Mouse (Mus musculus) lung, postnatal 4 days (tissue): ENCODE results near the gene 4930578C19Rik.
"Not testable (repeated sequence)": the region's sequence is repeated elsewhere in the genome, so short reads cannot be mapped to it uniquely, and the experiment has no call there.

Experiments
- DNase-seq, 2 experiments: peaks; one replicate each; pipeline ENCODE4 v3.0.0; 2021

Gene 4930578C19Rik

GRCm38 (mm10) chrX:18461198-18461601 lies at the start of gene 4930578C19Rik:
TSS of gene 4930578C19Rik (minus strand) at chrX:18461397.
- peak; percentile 25 to 70 for DNase-seq

DNA sequence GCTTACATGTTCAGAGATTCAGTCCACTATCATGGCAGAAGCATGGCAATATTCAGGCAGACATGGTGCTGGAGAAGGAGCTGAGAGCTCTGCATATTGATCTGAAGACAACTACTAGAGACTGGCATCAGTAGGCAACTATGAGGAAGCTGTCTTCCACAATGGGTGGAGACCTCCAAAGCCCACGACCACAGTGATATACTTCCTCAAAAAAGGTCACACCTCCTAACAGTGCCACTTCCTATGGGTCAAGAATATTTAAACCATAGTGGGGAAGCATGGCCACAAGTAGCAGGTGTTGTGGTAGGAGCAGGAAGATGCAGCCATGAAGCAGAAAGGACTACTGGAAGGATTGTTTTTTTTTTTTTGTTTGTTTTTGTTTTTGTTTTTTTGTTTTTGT lies 6.5 kb upstream of the 4930578C19Rik start:
- no peak for DNase-seq

DNA sequence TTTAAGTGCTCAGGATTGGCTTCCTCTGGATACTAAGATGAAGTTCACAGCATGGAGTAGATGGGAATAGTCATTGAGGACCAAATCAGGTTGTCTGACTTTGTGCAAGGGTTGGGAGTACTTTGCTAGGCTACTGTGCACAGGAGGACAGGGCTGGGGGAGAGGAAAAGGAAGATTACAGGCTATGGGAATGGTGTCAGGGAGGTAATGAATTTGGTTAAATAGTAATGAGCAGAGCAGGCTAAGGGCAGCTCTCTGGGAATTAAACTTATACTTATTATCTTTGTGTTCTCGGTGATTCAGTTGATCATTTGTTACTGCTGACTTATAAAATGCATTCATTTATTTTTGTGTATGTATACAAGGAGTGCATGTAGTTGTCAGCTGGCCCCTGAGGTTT lies 1.7 kb upstream of the 4930578C19Rik start:
- no peak for DNase-seq

- no peak for DNase-seq
Measured at GRCm38 (mm10) chrX:18451559-18451958, 9.6 kb downstream of the 4930578C19Rik start.

GRCm38 (mm10) chrX:18442066-18442465 lies 19.1 kb downstream of the 4930578C19Rik start:
- DNase-seq = peak in 1 of 2 experiments; percentile 60

DNA sequence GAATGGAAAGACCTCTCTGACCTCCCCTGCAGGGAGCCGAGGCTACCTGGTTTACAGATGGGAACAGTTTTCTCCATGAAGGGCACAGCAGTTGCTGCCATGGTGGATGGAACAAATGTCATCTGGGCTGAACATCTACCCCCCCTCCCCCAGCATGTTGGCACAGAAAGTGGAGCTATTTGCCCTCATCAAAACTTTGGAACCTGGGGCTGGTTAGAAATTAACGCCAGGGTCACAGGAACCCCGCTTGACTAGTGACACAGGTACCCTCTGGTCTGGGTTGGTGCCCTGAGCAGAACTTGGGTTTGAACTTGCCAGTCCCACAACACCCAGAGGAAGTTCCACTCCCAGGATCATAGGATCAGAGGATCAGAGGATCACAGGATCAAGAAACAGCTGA lies 35.7 kb downstream of the 4930578C19Rik start:
- no peak for DNase-seq

DNA sequence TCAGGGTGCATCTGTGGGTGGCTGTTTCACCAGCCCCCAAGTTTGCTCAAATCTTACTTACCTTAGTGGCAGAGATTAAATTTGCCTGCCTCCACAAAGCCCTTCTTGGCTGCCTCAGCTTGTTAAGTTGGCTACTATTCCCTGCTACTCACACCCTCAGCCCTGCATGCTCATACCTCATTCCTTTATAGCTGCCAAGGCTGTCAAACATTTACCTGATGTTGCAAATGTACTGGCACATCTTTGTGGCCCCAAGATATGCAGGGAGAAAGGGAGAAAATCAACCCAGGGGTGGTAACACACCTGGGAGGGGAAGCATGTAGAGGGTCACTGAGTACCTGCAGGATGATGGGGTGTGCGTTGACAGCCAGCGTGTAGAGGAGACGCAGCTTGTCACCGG lies 38.0 kb downstream of the 4930578C19Rik start:
- no peak for DNase-seq

- DNase-seq = no peak
Measured at GRCm38 (mm10) chrX:18420161-18420784, 40.9 kb downstream of the 4930578C19Rik start.

GRCm38 (mm10) chrX:18418977-18419376 lies 42.2 kb downstream of the 4930578C19Rik start:
- DNase-seq = no peak

- DNase-seq = no peak
Measured at GRCm38 (mm10) chrX:18414560-18414959, 46.6 kb downstream of the 4930578C19Rik start.

DNA sequence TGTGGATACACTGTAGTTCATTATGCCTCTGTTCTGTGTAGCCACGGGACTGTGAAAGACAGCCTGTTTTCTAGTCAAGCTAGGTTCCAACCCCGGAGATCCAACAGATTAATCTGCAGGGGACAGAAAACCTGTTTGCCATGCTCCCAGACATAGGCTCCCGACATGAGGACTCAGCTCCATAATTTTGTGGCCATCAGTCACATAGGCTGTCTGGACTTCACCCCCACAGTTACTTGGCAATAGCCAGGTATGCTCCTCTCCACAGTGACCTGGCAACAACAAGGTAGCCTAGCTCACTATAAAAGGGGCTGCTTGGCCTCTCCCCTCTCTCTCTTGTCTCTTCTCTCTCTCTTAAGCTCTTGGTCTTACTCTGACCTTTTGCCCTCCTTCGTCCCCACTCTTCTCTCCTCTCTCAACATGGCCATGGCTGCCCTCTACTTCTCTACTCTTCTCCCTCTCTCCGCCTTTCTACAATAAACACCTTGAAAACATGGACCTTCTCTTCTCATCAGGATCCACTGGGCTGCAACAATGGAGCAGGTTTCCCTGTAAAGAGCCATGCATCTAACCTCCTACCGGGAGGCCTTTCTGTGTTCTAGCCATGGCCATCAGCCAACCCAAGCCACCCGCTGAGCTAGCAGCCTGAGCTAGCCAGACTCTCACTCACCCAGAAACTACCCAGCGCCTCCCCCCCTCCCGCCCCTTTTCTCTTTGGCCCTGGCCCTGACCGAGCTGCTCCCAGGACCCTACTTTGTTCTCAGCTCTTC lies 49.9 kb downstream of the 4930578C19Rik start:
- no peak for DNase-seq

GRCm38 (mm10) chrX:18409598-18409997 lies 51.6 kb downstream of the 4930578C19Rik start:
- DNase-seq = no peak

DNA sequence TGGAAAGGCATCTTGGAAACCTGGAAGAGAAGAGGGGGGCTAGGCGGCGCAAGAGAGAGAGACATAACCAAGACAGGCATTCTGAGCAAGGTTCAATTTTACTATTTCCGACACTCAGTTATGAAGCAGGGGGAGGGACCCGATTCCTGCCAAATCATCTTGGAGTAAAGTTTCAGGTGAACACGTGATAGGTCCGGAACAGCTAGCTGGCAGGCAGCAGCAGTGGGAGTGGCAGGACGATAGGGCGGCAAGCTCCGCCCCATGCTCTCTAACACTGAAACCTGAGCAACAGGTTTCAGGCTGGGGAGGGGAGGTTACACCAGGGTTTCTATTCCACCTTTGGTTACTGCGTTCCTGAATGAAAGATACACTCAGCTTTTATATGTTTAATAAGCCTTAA lies 58.9 kb downstream of the 4930578C19Rik start:
- DNase-seq = peak in 1 of 2 experiments; percentile 21

- no peak for DNase-seq
Measured at GRCm38 (mm10) chrX:18396700-18397099, 64.5 kb downstream of the 4930578C19Rik start.

DNA sequence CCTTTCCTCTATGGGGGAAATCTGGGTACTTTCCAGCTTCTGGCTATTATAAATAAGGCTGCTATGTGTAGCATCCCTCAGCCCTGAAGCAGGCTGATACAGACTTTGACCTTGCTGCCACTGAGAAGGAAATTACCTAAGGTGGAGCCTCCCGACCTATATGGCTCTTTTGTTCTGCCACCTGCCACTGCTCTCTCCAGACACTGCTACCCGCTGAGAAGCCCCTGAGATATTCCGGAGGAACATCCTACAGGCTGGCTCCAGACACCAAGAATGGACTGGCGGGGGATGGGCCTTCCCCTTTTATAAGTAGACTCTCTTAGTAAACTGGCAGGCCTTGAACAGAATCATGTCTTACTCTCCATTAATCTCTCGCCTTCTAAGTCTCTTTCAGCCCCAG lies 77.0 kb downstream of the 4930578C19Rik start:
- not testable (repeated sequence) for DNase-seq
